Mouse (Mus musculus) bone marrow macrophage, adult 2 months (primary cell): Measurements from ENCODE around the gene Mamld1.

Experiments used
- CTCF ChIP-seq: IDR thresholded peaks from 2 replicates; pipeline ENCODE4 v1.5.1; 2012; ENCODE audit warnings: low read depth, mild to moderate bottlenecking, low read length, moderate library complexity
- POLR2A ChIP-seq: IDR thresholded peaks from 2 replicates; pipeline ENCODE4 v1.6.1; 2012; ENCODE audit warnings: mild to moderate bottlenecking, low read depth, low read length, borderline replicate concordance

- no peak for TF ChIP-seq CTCF
- TF ChIP-seq POLR2A, result no peak
Measured at GRCm38 (mm10) chrX:71028007-71028406, 22.0 kb upstream of the Mamld1 start.
